Mouse (Mus musculus) heart, embryonic 16.5 days (tissue): Measurements from ENCODE around the gene Plcb3. TPM values are rescaled to one million over a fixed set of nuclear protein-coding genes. Genes with fewer than 3 reads are reported as not detected.

Source experiments
- ATAC-seq: fragments of 200-750 bp; cut with Nextera tagmentation; replicated peaks from 2 replicates; pipeline ENCODE4 v1.8.0; 2017; ENCODE audit warnings: moderate number of reproducible peaks; ENCODE audit not compliant: insufficient read depth, low FRiP score; ENCODE audit errors: extremely low read depth
- H3K27ac ChIP-seq: fragments of 300-500 bp; sonication (generic); 2 replicates; pipeline ENCODE4 v1.5.1; 2014; ENCODE audit warnings: mild to moderate bottlenecking, low read length, control low read depth, moderate library complexity
- H3K27me3 ChIP-seq: fragments of 300-500 bp; sonication (generic); 2 replicates; pipeline ENCODE4 v1.6.1; 2014; ENCODE audit warnings: low read length, mixed read lengths; ENCODE audit not compliant: control insufficient read depth, insufficient read depth
- H3K36me3 ChIP-seq: fragments of 300-500 bp; sonication (generic); 2 replicates; pipeline ENCODE4 v1.6.1; 2014; ENCODE audit not compliant: control insufficient read depth, insufficient read depth
- H3K4me1 ChIP-seq: fragments of 300-500 bp; sonication (generic); 2 replicates; pipeline ENCODE4 v1.6.1; 2014; ENCODE audit warnings: low read length, mixed read lengths; ENCODE audit not compliant: control insufficient read depth, insufficient read depth
- H3K4me2 ChIP-seq: fragments of 300-500 bp; sonication (generic); 2 replicates; pipeline ENCODE4 v1.6.1; 2014; ENCODE audit warnings: low read depth, mild to moderate bottlenecking, control low read depth, low read length
- H3K4me3 ChIP-seq: fragments of 300-500 bp; sonication (generic); 2 replicates; pipeline ENCODE4 v1.5.1; 2014; ENCODE audit warnings: mild to moderate bottlenecking, control low read depth, low read length
- H3K9ac ChIP-seq: fragments of 300-500 bp; sonication (generic); 2 replicates; pipeline ENCODE4 v1.6.1; 2014; ENCODE audit warnings: low read length, control low read depth
- H3K9me3 ChIP-seq: fragments of 300-500 bp; sonication (generic); replicated peaks from 2 replicates; pipeline ENCODE4 v1.6.1; 2016; ENCODE audit warnings: low read length; ENCODE audit not compliant: control insufficient read depth
- WGBS: fragments of 180-500 bp; shearing (Covaris S2); extraction: QIAGEN DNeasy Blood & Tissue Kit; methylation state at CpG from one replicate; pipeline ENCODE4 v1.1.7; 2014; 5-methylcytosine and 5-hydroxymethylcytosine counted together
- polyA plus RNA-seq: library from polyadenylated mRNA; unstranded; fragments of >200 nt; fragmentation: Nextera tagmentation; extraction: Ambion mirVana; gene quantifications from 2 replicates; pipeline ENCODE4 v1.2.1, GENCODE M21; 2015

Plcb3 gene
- polyA plus RNA-seq, 1 experiment from 2014 or later = 16.8 TPM

- peak; percentile 61 for ATAC-seq
- Histone ChIP-seq H3K4me1 (peaks cover 48% of the 10 kb centered on the region), H3K27ac (peak within 1 kb of the TSS; percentile 89), H3K4me2 (peak within 1 kb of the TSS; percentile 91), H3K4me3 (peak within 1 kb of the TSS; percentile 71), H3K36me3 (peaks cover 16% of the 10 kb centered on the region), H3K9ac (peak within 1 kb of the TSS; percentile 81), H3K27me3 (no peaks in the 10 kb centered on the region), H3K9me3 (no peaks in the 10 kb centered on the region)
- WGBS = under 1% methylated on average over 70 of the region's 84 CpGs
Observed at GRCm38 (mm10) chr19:6974211-6975205, 1.8 kb downstream of the Plcb3 start, which contains the start of gene Ppp1r14b. Gene Ppp1r14b, plus strand, starts transcription at chr19:6974968.

GRCm38 (mm10) chr19:6973581-6974190 is 2.6 kb downstream of the Plcb3 start:
- peaks cover 16% of the 10 kb centered on the region for H3K36me3 ChIP-seq
- H3K9ac ChIP-seq = peak overlapping the region; percentile 81
- peak overlapping the region; percentile 71 for H3K4me3 ChIP-seq
- 33% methylated on average over 12 of the region's 12 CpGs for WGBS
- peak overlapping the region; percentile 91 for H3K4me2 ChIP-seq
- no peaks in the 10 kb centered on the region for H3K27me3 ChIP-seq
- no peak for ATAC-seq
- peaks cover 45% of the 10 kb centered on the region for H3K4me1 ChIP-seq
- peak overlapping the region; percentile 89 for H3K27ac ChIP-seq
- H3K9me3 ChIP-seq = no peaks in the 10 kb centered on the region

- no peak overlapping the region for H3K4me2 ChIP-seq
- no peak overlapping the region for H3K9ac ChIP-seq
- no peaks in the 10 kb centered on the region for H3K9me3 ChIP-seq
- H3K4me1 ChIP-seq = peaks cover 42% of the 10 kb centered on the region
- peaks cover 3% of the 10 kb centered on the region for H3K36me3 ChIP-seq
- 82% methylated on average over 13 of the region's 13 CpGs for WGBS
- no peak for ATAC-seq
- H3K27me3 ChIP-seq = no peaks in the 10 kb centered on the region
- no peak overlapping the region for H3K27ac ChIP-seq
- H3K4me3 ChIP-seq = no peak overlapping the region
Observed at GRCm38 (mm10) chr19:6972247-6972917, 3.9 kb downstream of the Plcb3 start.

- WGBS = 35% methylated on average over 6 of the region's 6 CpGs
- H3K27ac ChIP-seq = peak overlapping the region; percentile 20; the same call in 1 of the 2 replicates
- no peaks in the 10 kb centered on the region for H3K36me3 ChIP-seq
- ATAC-seq = no peak
- H3K4me2 ChIP-seq = no peak overlapping the region
- H3K4me3 ChIP-seq = no peak overlapping the region
- H3K9me3 ChIP-seq = no peaks in the 10 kb centered on the region
- peaks cover 38% of the 10 kb centered on the region for H3K4me1 ChIP-seq
- no peaks in the 10 kb centered on the region for H3K27me3 ChIP-seq
- H3K9ac ChIP-seq = no peak overlapping the region
Observed at GRCm38 (mm10) chr19:6971644-6972043, 4.6 kb downstream of the Plcb3 start.

GRCm38 (mm10) chr19:6970460-6971085 is 5.7 kb downstream of the Plcb3 start:
- Histone ChIP-seq H3K4me2 (peak overlapping the region; percentile 63), H3K9me3 (no peaks in the 10 kb centered on the region), H3K4me1 (peaks cover 34% of the 10 kb centered on the region), H3K27me3 (no peaks in the 10 kb centered on the region), H3K9ac (peak overlapping the region; percentile 76), H3K27ac (peak overlapping the region; percentile 32), H3K4me3 (peak overlapping the region; percentile 61; the same call in 1 of the 2 replicates), H3K36me3 (peaks cover 4% of the 10 kb centered on the region; the same call in 1 of the 2 replicates)
- 27% methylated on average over 11 of the region's 11 CpGs for WGBS
- ATAC-seq = no peak

DNA sequence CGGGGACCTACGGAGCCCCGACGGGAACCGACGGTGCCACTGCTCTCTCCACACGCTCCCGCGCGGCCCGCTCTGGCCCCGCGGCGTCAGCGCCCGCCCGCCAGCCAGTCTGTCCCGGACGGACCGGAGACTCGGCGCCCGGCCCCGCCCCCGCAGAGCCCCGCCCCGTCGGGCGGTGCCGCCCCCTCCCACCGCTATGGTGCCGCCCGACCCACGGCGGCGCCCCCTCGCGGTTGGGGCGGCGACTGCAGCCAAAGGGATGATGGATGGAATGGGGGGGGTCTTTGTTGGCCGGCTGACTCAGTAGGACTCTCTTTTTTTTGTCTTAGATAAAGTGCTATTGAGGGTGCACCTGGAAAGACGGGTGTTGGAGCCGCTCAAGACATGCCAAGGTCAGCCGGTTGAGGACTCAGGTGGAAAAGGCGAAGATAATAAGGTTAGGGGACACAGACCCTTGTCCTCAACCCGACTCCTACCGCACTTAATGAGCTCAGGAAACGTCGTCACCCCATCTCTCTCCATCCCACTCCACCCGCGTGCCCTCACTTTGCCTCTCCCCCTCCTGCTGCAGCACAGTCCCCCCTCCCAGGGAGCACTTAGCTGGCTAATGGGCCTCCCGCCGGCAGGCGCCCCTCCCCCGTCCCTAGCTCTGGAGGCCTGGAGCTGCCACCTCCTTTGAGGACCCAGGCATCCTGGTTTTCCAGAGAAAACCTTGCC is 6.4 kb downstream of the Plcb3 start:
- H3K4me3 ChIP-seq = peak overlapping the region; percentile 61
- peak; percentile 71 for ATAC-seq
- peak overlapping the region; percentile 76 for H3K9ac ChIP-seq
- H3K9me3 ChIP-seq = no peaks in the 10 kb centered on the region
- H3K4me2 ChIP-seq = peak overlapping the region; percentile 63
- H3K4me1 ChIP-seq = peaks cover 34% of the 10 kb centered on the region
- WGBS = under 1% methylated on average over 55 of the region's 55 CpGs
- peaks cover 10% of the 10 kb centered on the region for H3K36me3 ChIP-seq
- no peaks in the 10 kb centered on the region for H3K27me3 ChIP-seq
- peak overlapping the region; percentile 1 for H3K27ac ChIP-seq

DNA sequence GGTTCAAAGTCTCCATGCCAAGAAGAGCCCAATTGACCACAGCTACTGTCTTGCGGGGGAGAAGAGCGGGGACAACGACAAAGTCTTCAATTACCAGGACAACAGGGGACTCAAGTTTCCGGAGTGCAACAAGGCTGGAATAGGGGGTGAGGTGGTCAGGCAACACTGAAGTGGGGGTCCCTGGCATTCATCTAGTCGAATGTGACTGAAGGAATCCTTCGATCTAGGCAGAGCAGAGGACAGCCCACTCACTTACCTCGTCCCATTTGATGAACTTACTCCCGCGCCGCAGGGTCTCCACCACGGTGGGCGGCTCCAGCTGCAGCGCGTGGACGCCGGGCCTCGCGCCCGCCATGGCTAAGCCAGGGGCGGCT is 7.0 kb downstream of the Plcb3 start:
- Histone ChIP-seq H3K4me2 (peak overlapping the region; percentile 63), H3K27me3 (no peaks in the 10 kb centered on the region), H3K27ac (no peak overlapping the region), H3K4me3 (peak overlapping the region; percentile 61), H3K4me1 (peaks cover 34% of the 10 kb centered on the region), H3K9ac (peak overlapping the region; percentile 76), H3K36me3 (peaks cover 12% of the 10 kb centered on the region), H3K9me3 (no peaks in the 10 kb centered on the region)
- 1% methylated on average over 20 of the region's 20 CpGs for WGBS
- ATAC-seq = no peak; the same call in 1 of the 2 replicates
